Mouse (Mus musculus): ENCODE measurements at regions not wholly inside any gene's neighbourhood (a gene's known extent, or its start where the extent isn't known, plus 50 kb on each side); places are given as distances from the start of the nearest gene placed in this dataset.

DNA sequence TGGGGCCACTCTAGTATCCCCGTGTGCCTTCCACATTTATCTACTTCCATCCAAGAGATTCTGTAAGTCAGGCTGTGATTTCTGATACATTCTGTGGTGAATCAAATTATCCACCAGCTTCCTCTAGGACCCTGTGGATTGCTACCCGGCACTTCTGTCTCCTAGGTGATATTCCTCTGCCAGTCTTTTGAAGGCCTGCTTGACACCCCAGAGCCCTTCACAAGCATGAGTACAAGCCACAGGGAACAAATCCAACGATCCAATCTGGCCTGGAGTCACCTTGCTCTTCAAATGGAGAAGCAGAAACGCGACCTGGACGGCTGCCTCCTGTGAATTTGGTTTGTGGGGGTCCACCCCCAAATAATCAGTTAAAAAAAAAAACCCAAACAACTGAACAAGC lies 59.1 kb upstream of the Stx16 start:
- no peak for TF ChIP-seq POLR2A (IDR thresholded peaks at IDR 0.05; ENCODE audit: low read depth, low read length)
- no peak for TF ChIP-seq CTCF (IDR thresholded peaks at IDR 0.05; ENCODE audit: extremely low read depth, insufficient read length, insufficient replicate concordance, low read depth, low read length)

All from small intestine, adult 2 months (tissue).